Mouse (Mus musculus) left cerebral cortex, adult 8-10 months (tissue): ENCODE results near the gene Gm20708. TPM values are rescaled to one million over a fixed set of nuclear protein-coding genes. Genes with fewer than 3 reads are reported as not detected.
"Not testable (repeated sequence)": the region's sequence is repeated elsewhere in the genome, so short reads cannot be mapped to it uniquely, and the experiment has no call there.

ENCODE experiments used
- DNase-seq, 2 experiments: peaks; one replicate each; pipeline ENCODE4 v3.0.0; 2022; ENCODE audit warnings: low spot score in 2 of 2
- total RNA-seq, 4 experiments: library from RNA; stranded (reverse); gene quantifications; 2 replicates each; pipeline ENCODE4 v1.2.4; 2022

Gm20708 gene
- total RNA-seq, 4 experiments from 2014 or later = 0.91 to 3.0 (median 1.8) TPM

GRCm38 (mm10) chr11:117810401-117811046 is 1.1 kb downstream of the Gm20708 start:
- peak in 1 of 2 experiments; percentile 65 for DNase-seq

GRCm38 (mm10) chr11:117813867-117814266 is 4.4 kb downstream of the Gm20708 start:
- no peak for DNase-seq

GRCm38 (mm10) chr11:117814704-117815366 is 5.4 kb downstream of the Gm20708 start:
- no peak for DNase-seq

- DNase-seq = not testable (repeated sequence)
Measured at GRCm38 (mm10) chr11:117815850-117816249, 6.4 kb downstream of the Gm20708 start.

GRCm38 (mm10) chr11:117816389-117816996 is 7.0 kb downstream of the Gm20708 start:
- DNase-seq = no peak

- DNase-seq = no peak
Measured at GRCm38 (mm10) chr11:117819095-117819494, 9.6 kb downstream of the Gm20708 start.

GRCm38 (mm10) chr11:117820173-117820572 is 10.7 kb downstream of the Gm20708 start:
- no peak for DNase-seq

GRCm38 (mm10) chr11:117821868-117822267 is 12.4 kb downstream of the Gm20708 start:
- DNase-seq = no peak

- no peak for DNase-seq
Measured at GRCm38 (mm10) chr11:117822728-117823241, 13.3 kb downstream of the Gm20708 start.

GRCm38 (mm10) chr11:117823411-117823810 is 13.9 kb downstream of the Gm20708 start:
- DNase-seq = no peak

GRCm38 (mm10) chr11:117824060-117824969 is 14.8 kb downstream of the Gm20708 start:
- DNase-seq = peak; percentile 45 to 71

- no peak for DNase-seq
Measured at GRCm38 (mm10) chr11:117825333-117826101, 16.0 kb downstream of the Gm20708 start, which contains the start of the genes Afmid and Tk1. TSS of gene Afmid (plus strand) at chr11:117825924. TSS of gene Tk1 (minus strand) at chr11:117826092.

GRCm38 (mm10) chr11:117826164-117826563 is 16.7 kb downstream of the Gm20708 start:
- no peak for DNase-seq

- DNase-seq = no peak
Measured at GRCm38 (mm10) chr11:117826916-117827315, 17.4 kb downstream of the Gm20708 start.

GRCm38 (mm10) chr11:117827386-117827785 is 17.9 kb downstream of the Gm20708 start:
- DNase-seq = no peak

- DNase-seq = no peak
Measured at GRCm38 (mm10) chr11:117828149-117828887, 18.9 kb downstream of the Gm20708 start.

GRCm38 (mm10) chr11:117828888-117829604 is 19.6 kb downstream of the Gm20708 start:
- DNase-seq = no peak

GRCm38 (mm10) chr11:117829671-117830215 is 20.3 kb downstream of the Gm20708 start:
- no peak for DNase-seq

- no peak for DNase-seq
Measured at GRCm38 (mm10) chr11:117830401-117830800, 20.9 kb downstream of the Gm20708 start.
